Mouse (Mus musculus): ENCODE data around the gene Skap2. TPM values are rescaled to one million over a fixed set of nuclear protein-coding genes. Genes with fewer than 3 reads are reported as not detected.

Skap2 gene
- polyA plus RNA-seq, 1 experiment, result 15.2 TPM

GRCm38 (mm10) chr6:52013245-52013945 lies 1.0 kb upstream of the Skap2 start:
- TF ChIP-seq CTCF (IDR thresholded peaks at IDR 0.05; ENCODE audit: control insufficient read depth, insufficient read depth, insufficient replicate concordance, low read depth, low read length) (no peak), POLR2A (IDR thresholded peaks at IDR 0.05; ENCODE audit: control insufficient read depth, low read depth, low read length) (no peak)
- H3K27ac ChIP-seq (ENCODE audit: control insufficient read depth, insufficient read depth, low read depth, low read length), result no peak overlapping the region
- no peaks in the 10 kb centered on the region for H3K27me3 ChIP-seq (ENCODE audit: control insufficient read depth, insufficient read depth, low read length)
- no peaks in the 10 kb centered on the region; the same call in 1 of the 2 replicates for H3K4me1 ChIP-seq (ENCODE audit: control insufficient read depth, insufficient read depth, low read length)
- H3K4me3 ChIP-seq (ENCODE audit: control insufficient read depth, low read depth, low read length), result no peak overlapping the region; the same call in 1 of the 2 replicates
- no peaks in the 10 kb centered on the region for H3K36me3 ChIP-seq (ENCODE audit: control insufficient read depth, insufficient read depth, low read length)

GRCm38 (mm10) chr6:52011559-52012408 lies 565 bp downstream of the Skap2 start:
- Histone ChIP-seq H3K36me3 (ENCODE audit: control insufficient read depth, insufficient read depth, low read length) (no peaks in the 10 kb centered on the region), H3K27ac (ENCODE audit: control insufficient read depth, insufficient read depth, low read depth, low read length) (peak overlapping the region; percentile 89), H3K27me3 (ENCODE audit: control insufficient read depth, insufficient read depth, low read length) (no peaks in the 10 kb centered on the region), H3K4me1 (ENCODE audit: control insufficient read depth, insufficient read depth, low read length) (no peaks in the 10 kb centered on the region; the same call in 1 of the 2 replicates), H3K4me3 (ENCODE audit: control insufficient read depth, low read depth, low read length) (peak overlapping the region; percentile 96)
- no peak for TF ChIP-seq POLR2A (IDR thresholded peaks at IDR 0.05; ENCODE audit: control insufficient read depth, low read depth, low read length)
- TF ChIP-seq CTCF (IDR thresholded peaks at IDR 0.05; ENCODE audit: control insufficient read depth, insufficient read depth, insufficient replicate concordance, low read depth, low read length), result no peak

- TF ChIP-seq POLR2A (IDR thresholded peaks at IDR 0.05; ENCODE audit: control insufficient read depth, low read depth, low read length) (no peak), CTCF (IDR thresholded peaks at IDR 0.05; ENCODE audit: control insufficient read depth, insufficient read depth, insufficient replicate concordance, low read depth, low read length) (no peak)
- H3K27ac ChIP-seq (ENCODE audit: control insufficient read depth, insufficient read depth, low read depth, low read length), result no peak overlapping the region
- H3K27me3 ChIP-seq (ENCODE audit: control insufficient read depth, insufficient read depth, low read length), result no peaks in the 10 kb centered on the region
- H3K4me3 ChIP-seq (ENCODE audit: control insufficient read depth, low read depth, low read length), result no peak overlapping the region
- no peaks in the 10 kb centered on the region for H3K36me3 ChIP-seq (ENCODE audit: control insufficient read depth, insufficient read depth, low read length)
- H3K4me1 ChIP-seq (ENCODE audit: control insufficient read depth, insufficient read depth, low read length), result peaks cover 3% of the 10 kb centered on the region; the same call in 1 of the 2 replicates
Measured at GRCm38 (mm10) chr6:52009385-52009784, 3.0 kb downstream of the Skap2 start.

GRCm38 (mm10) chr6:52008757-52009156 lies 3.6 kb downstream of the Skap2 start:
- Histone ChIP-seq H3K4me1 (ENCODE audit: control insufficient read depth, insufficient read depth, low read length) (peaks cover 3% of the 10 kb centered on the region; the same call in 1 of the 2 replicates), H3K36me3 (ENCODE audit: control insufficient read depth, insufficient read depth, low read length) (no peaks in the 10 kb centered on the region), H3K4me3 (ENCODE audit: control insufficient read depth, low read depth, low read length) (no peak overlapping the region), H3K27ac (ENCODE audit: control insufficient read depth, insufficient read depth, low read depth, low read length) (no peak overlapping the region), H3K27me3 (ENCODE audit: control insufficient read depth, insufficient read depth, low read length) (no peaks in the 10 kb centered on the region)
- TF ChIP-seq POLR2A (IDR thresholded peaks at IDR 0.05; ENCODE audit: control insufficient read depth, low read depth, low read length) (no peak), CTCF (IDR thresholded peaks at IDR 0.05; ENCODE audit: control insufficient read depth, insufficient read depth, insufficient replicate concordance, low read depth, low read length) (no peak)

- Histone ChIP-seq H3K27ac (ENCODE audit: control insufficient read depth, insufficient read depth, low read depth, low read length) (no peak overlapping the region), H3K4me3 (ENCODE audit: control insufficient read depth, low read depth, low read length) (no peak overlapping the region), H3K4me1 (ENCODE audit: control insufficient read depth, insufficient read depth, low read length) (peaks cover 3% of the 10 kb centered on the region; the same call in 1 of the 2 replicates), H3K27me3 (ENCODE audit: control insufficient read depth, insufficient read depth, low read length) (no peaks in the 10 kb centered on the region), H3K36me3 (ENCODE audit: control insufficient read depth, insufficient read depth, low read length) (no peaks in the 10 kb centered on the region)
- no peak for TF ChIP-seq CTCF (IDR thresholded peaks at IDR 0.05; ENCODE audit: control insufficient read depth, insufficient read depth, insufficient replicate concordance, low read depth, low read length)
- TF ChIP-seq POLR2A (IDR thresholded peaks at IDR 0.05; ENCODE audit: control insufficient read depth, low read depth, low read length), result no peak
Measured at GRCm38 (mm10) chr6:52006649-52007218, 5.6 kb downstream of the Skap2 start.

- no peak overlapping the region for H3K27ac ChIP-seq (ENCODE audit: control insufficient read depth, insufficient read depth, low read depth, low read length)
- H3K4me1 ChIP-seq (ENCODE audit: control insufficient read depth, insufficient read depth, low read length), result peaks cover 3% of the 10 kb centered on the region; the same call in 1 of the 2 replicates
- H3K27me3 ChIP-seq (ENCODE audit: control insufficient read depth, insufficient read depth, low read length), result no peaks in the 10 kb centered on the region
- peak overlapping the region; percentile 52 for H3K4me3 ChIP-seq (ENCODE audit: control insufficient read depth, low read depth, low read length)
- H3K36me3 ChIP-seq (ENCODE audit: control insufficient read depth, insufficient read depth, low read length), result no peaks in the 10 kb centered on the region
- TF ChIP-seq POLR2A (IDR thresholded peaks at IDR 0.05; ENCODE audit: control insufficient read depth, low read depth, low read length) (no peak), CTCF (IDR thresholded peaks at IDR 0.05; ENCODE audit: control insufficient read depth, insufficient read depth, insufficient replicate concordance, low read depth, low read length) (no peak)
Measured at GRCm38 (mm10) chr6:52005963-52006648, 6.2 kb downstream of the Skap2 start.

All from testis, adult 2 months (tissue).